Mouse (Mus musculus) CD4-positive helper T cell, adult 2 months (primary cell): ENCODE data around the gene Ifna7.

Source experiments
- DNase-seq: peaks from one replicate; pipeline ENCODE4 v3.0.0-alpha.2; 2012; ENCODE audit warnings: low read depth, missing footprints, low spot score

Ifna7 gene

GRCm38 (mm10) chr4:88840058-88840457 lies 24.0 kb downstream of the Ifna7 start:
- no peak for DNase-seq

GRCm38 (mm10) chr4:88841438-88841911 lies 25.4 kb downstream of the Ifna7 start, which contains the start of gene Ifna4:
Gene Ifna4 (plus strand): TSS chr4:88841861.
- DNase-seq, result no peak

- DNase-seq, result peak; percentile 30
Observed at GRCm38 (mm10) chr4:88845334-88845733, 29.3 kb downstream of the Ifna7 start.

DNA sequence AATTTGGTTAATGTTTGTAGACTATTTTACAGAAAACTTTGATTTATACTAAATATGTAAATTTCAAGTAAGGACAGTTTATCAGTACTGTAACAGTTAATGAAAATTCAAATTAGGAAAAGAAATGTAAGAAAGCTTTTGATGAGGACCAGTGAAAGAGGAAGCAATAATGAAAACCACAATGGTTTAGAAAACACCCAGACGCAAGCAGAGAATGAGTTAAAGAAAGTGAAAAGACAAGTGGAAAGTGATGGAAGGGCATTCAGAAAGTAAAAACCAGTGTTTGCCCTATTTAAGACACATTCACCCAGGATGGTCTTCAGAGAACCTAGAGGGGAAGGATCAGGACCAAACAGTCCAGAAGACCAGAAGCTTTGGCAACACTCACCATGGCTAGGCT lies 33.7 kb downstream of the Ifna7 start, which contains the start of gene Ifna1:
TSS of gene Ifna1 (plus strand) at position 390 of the 400 bp plus-strand sequence.
- no peak for DNase-seq

- no peak for DNase-seq
Observed at GRCm38 (mm10) chr4:88851026-88851763, 35.2 kb downstream of the Ifna7 start.

GRCm38 (mm10) chr4:88859214-88859613 lies 43.2 kb downstream of the Ifna7 start:
- no peak for DNase-seq

DNA sequence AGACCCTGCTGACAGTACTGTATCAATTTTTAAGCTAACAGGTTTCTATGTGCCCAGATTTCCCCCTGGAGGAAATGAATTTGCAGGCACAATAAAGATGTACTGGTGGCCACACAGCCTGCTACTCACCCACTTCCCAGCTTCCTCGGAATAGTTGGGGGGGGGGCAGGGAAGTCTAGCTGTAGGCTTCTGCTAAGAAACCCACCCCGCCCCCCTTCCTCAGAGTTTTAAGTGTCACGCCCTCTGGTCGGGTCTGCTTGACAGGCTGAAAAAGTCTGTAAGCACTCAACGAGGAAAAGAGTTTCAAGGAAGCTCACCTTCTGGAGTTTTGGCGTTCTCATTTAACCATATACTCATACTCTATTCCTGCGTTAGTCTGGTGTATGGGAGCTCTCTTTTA lies 47.3 kb downstream of the Ifna7 start:
- no peak for DNase-seq

GRCm38 (mm10) chr4:88864599-88864998 lies 48.6 kb downstream of the Ifna7 start:
- DNase-seq, result peak; percentile 89

DNA sequence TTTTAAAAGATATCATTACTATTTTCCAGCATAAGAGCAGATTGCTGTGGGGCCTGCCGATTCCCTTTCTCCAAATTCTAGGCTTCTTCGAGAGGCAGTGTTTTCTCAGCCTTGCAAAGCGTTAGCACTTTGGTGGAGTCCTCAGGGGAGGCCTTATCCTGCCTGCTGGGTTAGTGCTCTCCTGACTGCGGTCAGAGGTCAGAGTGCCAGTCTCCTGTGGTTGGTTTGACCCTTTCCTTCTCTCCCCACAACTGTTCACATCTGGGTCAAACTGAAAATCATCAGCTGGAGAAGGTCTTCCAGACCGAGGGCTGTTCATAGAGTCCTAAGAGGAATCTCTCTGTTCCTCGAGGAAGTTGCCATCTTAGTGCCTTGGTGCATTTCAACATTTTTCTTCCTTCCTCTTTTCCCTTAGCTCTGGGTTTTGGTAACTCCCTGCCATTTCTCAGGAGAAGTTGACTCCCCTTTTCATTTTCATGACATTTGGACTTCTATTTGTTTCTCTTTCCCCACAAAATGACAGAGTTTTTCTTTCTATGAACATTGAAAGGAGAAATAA lies 49.1 kb downstream of the Ifna7 start:
- no peak for DNase-seq
